Mouse (Mus musculus) embryonic facial prominence, embryonic 11.5 days (tissue): ENCODE results near the gene Ankrd6. TPM values are rescaled to one million over a fixed set of nuclear protein-coding genes. Genes with fewer than 3 reads are reported as not detected.

Experiments used
- ATAC-seq: fragments of 200-750 bp; cut with Nextera tagmentation; replicated peaks from 2 replicates; pipeline ENCODE4 v1.8.0; 2017; ENCODE audit warnings: low read depth; ENCODE audit not compliant: insufficient number of reproducible peaks, low FRiP score, low TSS enrichment
- DNase-seq: peaks from one replicate; pipeline ENCODE4 v3.0.0-alpha.2; 2015; ENCODE audit warnings: low spot score
- H3K27ac ChIP-seq: fragments of 300-500 bp; sonication (generic); replicated peaks from 2 replicates; pipeline ENCODE4 v1.5.1; 2014; ENCODE audit warnings: mild to moderate bottlenecking, low read depth, low read length, control low read depth
- H3K27me3 ChIP-seq: fragments of 300-500 bp; sonication (generic); 2 replicates; pipeline ENCODE4 v1.6.1; 2014; ENCODE audit warnings: mild to moderate bottlenecking, low read length, moderate library complexity, mixed read lengths; ENCODE audit not compliant: control insufficient read depth, insufficient read depth
- H3K36me3 ChIP-seq: fragments of 300-500 bp; sonication (generic); replicated peaks from 2 replicates; pipeline ENCODE4 v1.6.1; 2014; ENCODE audit warnings: low read depth, mild to moderate bottlenecking, low read length, moderate library complexity, mixed read lengths; ENCODE audit not compliant: control insufficient read depth, insufficient read depth
- H3K4me1 ChIP-seq: fragments of 300-500 bp; sonication (generic); 2 replicates; pipeline ENCODE4 v1.6.1; 2014; ENCODE audit warnings: low read length, mixed read lengths; ENCODE audit not compliant: control insufficient read depth, insufficient read depth
- H3K4me2 ChIP-seq: fragments of 300-500 bp; sonication (generic); 2 replicates; pipeline ENCODE4 v1.6.1; 2014; ENCODE audit warnings: low read depth, mild to moderate bottlenecking, control low read depth, low read length, moderate library complexity
- H3K4me3 ChIP-seq: fragments of 300-500 bp; sonication (generic); 2 replicates; pipeline ENCODE4 v1.5.1; 2014; ENCODE audit warnings: low read depth, low read length, control low read depth
- H3K9ac ChIP-seq: fragments of 300-500 bp; sonication (generic); replicated peaks from 2 replicates; pipeline ENCODE4 v1.6.1; 2014; ENCODE audit warnings: mild to moderate bottlenecking, control low read depth, low read length
- H3K9me3 ChIP-seq: fragments of 300-500 bp; sonication (generic); replicated peaks from 2 replicates; pipeline ENCODE4 v1.6.1; 2016; ENCODE audit warnings: mild to moderate bottlenecking, low read length, inconsistent platforms, mixed read lengths; ENCODE audit not compliant: control insufficient read depth
- WGBS: fragments of 180-500 bp; shearing (Covaris S2); extraction: QIAGEN DNeasy Blood & Tissue Kit; methylation state at CpG from one replicate; pipeline ENCODE4 v1.1.7; 2014; 5-methylcytosine and 5-hydroxymethylcytosine counted together
- polyA plus RNA-seq: library from polyadenylated mRNA; unstranded; fragments of >200 nt; fragmentation: Nextera tagmentation; extraction: Ambion mirVana; gene quantifications from 2 replicates; pipeline ENCODE4 v1.2.1, GENCODE M21; 2014

The Ankrd6 gene
- polyA plus RNA-seq, 1 experiment from 2014 or later: 11.3 TPM

DNA sequence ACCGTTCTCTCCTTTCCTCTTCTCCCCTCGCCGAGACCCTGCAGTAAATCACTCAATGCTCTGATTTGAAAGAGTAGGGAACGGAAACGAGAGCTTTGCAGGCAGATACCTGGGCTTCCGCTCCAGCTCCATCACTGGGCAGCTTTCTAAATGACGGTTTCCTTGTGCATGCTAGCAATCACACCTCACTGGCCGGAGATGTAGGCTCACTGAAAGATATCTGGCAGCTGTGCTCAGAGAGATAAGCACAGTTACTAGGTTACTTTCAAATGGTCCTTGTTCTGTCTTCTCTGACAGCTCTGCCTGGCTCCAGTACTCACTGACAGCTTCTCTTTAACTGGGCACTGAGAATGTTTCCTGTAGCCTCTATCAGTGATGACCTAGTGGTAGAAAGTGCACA is 81.8 kb downstream of the Ankrd6 start:
- 75% methylated on average over 8 of the region's 8 CpGs for WGBS
- no peak for DNase-seq
- no peaks in the 10 kb centered on the region for H3K9me3 ChIP-seq
- H3K4me2 ChIP-seq: no peak overlapping the region
- no peaks in the 10 kb centered on the region for H3K4me1 ChIP-seq
- no peak overlapping the region for H3K4me3 ChIP-seq
- no peaks in the 10 kb centered on the region for H3K27me3 ChIP-seq
- H3K27ac ChIP-seq: no peak overlapping the region
- no peak overlapping the region for H3K9ac ChIP-seq
- H3K36me3 ChIP-seq: no peaks in the 10 kb centered on the region
- no peak for ATAC-seq

DNA sequence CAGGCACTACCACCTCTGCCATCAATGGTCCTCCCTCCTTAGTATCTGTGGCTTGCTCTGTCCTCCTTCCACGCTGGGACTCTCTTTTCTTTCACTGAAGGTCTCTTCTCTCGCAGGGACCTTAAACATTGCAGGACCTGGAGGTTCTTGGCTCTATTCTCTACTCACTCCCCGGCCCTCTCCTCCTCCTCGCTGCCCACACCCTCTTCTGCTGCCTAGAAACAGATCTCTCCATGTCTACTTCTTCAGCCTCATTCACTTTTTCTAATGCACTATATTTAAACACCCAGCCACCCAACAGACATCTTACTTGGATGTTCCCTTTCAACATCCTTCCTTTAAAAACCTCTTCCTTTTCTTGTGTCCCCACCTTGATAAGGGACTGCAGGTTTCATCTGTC is 82.2 kb downstream of the Ankrd6 start:
- ATAC-seq: no peak

DNA sequence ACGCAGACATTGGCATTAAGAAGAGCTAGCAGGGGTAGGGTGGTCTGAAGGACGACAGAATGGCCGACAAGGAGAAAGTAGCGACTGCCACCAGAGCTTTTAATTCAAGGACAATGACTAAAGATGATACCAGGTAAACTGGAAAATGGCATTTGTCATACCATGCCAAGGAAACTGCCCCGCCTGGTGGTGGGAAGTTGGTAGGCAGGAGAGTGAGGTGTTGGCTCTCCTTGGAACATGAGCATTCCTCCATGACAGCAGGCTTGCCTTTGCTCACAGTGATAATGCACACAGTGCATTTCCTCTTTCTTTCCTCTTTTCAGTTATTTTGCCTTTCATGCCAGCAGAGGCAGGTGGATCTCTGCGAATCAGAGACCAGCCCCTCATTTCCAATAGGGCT is 83.2 kb downstream of the Ankrd6 start:
- Histone ChIP-seq H3K9ac (no peak overlapping the region), H3K4me2 (no peak overlapping the region), H3K27ac (no peak overlapping the region), H3K9me3 (no peaks in the 10 kb centered on the region), H3K27me3 (no peaks in the 10 kb centered on the region), H3K4me1 (peaks cover 6% of the 10 kb centered on the region; the same call in 1 of the 2 replicates), H3K4me3 (no peak overlapping the region), H3K36me3 (no peaks in the 10 kb centered on the region)
- 84% methylated on average over 6 of the region's 6 CpGs for WGBS
- ATAC-seq (no peak), DNase-seq (no peak)

More for the DNA sequence above, 82.2 kb downstream of the Ankrd6 start:
- Histone ChIP-seq H3K9me3 (no peaks in the 10 kb centered on the region), H3K4me1 (peaks cover 3% of the 10 kb centered on the region; the same call in 1 of the 2 replicates), H3K36me3 (no peaks in the 10 kb centered on the region), H3K9ac (no peak overlapping the region), H3K27me3 (no peaks in the 10 kb centered on the region), H3K4me3 (no peak overlapping the region), H3K27ac (no peak overlapping the region), H3K4me2 (no peak overlapping the region)
- DNase-seq: no peak
- WGBS: 89% methylated on average over 4 of the region's 4 CpGs

DNA sequence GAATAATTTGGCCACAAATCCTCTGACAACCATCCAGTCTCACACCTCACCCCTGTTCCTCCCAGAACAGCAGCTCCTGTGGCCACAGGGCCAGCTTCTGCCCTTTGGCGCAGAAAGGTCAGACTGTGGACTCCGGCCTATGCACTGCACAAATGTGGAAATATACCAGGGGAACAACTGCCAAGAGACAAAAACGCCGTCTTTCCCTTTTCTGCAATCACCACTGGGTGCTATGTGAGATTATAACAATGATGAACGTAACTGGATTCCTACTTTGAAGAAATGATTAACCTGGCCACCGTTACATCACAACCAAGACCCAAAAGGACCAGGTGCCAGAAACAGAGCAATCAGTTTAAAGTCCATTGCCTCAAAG is 85.8 kb downstream of the Ankrd6 start:
- Histone ChIP-seq H3K27ac (no peak overlapping the region), H3K9ac (no peak overlapping the region), H3K27me3 (no peaks in the 10 kb centered on the region), H3K4me3 (no peak overlapping the region), H3K36me3 (no peaks in the 10 kb centered on the region), H3K4me2 (no peak overlapping the region), H3K9me3 (no peaks in the 10 kb centered on the region), H3K4me1 (peaks cover 6% of the 10 kb centered on the region; the same call in 1 of the 2 replicates)
- WGBS: 84% methylated on average over 6 of the region's 6 CpGs
- no peak for ATAC-seq
- no peak for DNase-seq

DNA sequence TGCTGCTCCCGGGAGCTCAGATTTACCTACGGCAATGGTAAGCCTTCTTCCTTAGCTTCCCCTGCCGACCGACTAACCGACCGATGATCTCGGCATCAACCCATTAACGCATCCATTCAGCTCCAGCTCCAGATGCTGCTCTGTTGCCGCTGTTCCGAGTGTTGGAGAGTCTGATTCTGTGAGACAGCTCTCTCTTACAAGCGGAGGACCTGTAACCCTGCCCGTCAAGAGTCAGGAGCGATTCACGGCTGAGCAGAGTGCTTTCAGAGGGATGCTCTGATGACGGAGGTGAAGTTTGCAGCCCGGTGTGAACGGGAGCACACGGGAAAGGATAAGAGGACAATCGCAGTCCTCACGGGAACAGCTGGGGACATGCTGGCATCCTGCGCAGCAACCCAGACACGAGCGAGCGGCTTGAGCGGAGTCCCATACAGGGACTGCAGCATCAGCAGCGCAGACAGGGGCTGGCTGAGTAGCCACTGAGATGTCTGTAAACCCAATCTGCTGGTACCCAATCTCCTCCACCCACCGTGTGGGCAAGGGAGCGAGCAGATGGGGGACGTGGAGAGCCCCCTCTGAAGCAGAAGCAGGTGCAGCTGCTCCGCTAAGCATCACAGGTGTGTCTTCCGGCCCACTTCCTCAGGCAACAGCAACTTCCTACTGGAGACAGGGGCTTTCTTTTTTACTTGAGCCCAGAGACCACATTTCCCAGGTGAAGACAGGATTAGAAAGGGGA is 86.3 kb downstream of the Ankrd6 start:
- Histone ChIP-seq H3K4me2 (peak overlapping the region; percentile 10), H3K4me1 (peaks cover 6% of the 10 kb centered on the region; the same call in 1 of the 2 replicates), H3K9ac (no peak overlapping the region; the same call in 1 of the 2 replicates), H3K27ac (no peak overlapping the region), H3K27me3 (no peaks in the 10 kb centered on the region), H3K36me3 (no peaks in the 10 kb centered on the region), H3K4me3 (no peak overlapping the region), H3K9me3 (no peaks in the 10 kb centered on the region)
- 48% methylated on average over 31 of the region's 31 CpGs for WGBS
- ATAC-seq (no peak), DNase-seq (no peak)

DNA sequence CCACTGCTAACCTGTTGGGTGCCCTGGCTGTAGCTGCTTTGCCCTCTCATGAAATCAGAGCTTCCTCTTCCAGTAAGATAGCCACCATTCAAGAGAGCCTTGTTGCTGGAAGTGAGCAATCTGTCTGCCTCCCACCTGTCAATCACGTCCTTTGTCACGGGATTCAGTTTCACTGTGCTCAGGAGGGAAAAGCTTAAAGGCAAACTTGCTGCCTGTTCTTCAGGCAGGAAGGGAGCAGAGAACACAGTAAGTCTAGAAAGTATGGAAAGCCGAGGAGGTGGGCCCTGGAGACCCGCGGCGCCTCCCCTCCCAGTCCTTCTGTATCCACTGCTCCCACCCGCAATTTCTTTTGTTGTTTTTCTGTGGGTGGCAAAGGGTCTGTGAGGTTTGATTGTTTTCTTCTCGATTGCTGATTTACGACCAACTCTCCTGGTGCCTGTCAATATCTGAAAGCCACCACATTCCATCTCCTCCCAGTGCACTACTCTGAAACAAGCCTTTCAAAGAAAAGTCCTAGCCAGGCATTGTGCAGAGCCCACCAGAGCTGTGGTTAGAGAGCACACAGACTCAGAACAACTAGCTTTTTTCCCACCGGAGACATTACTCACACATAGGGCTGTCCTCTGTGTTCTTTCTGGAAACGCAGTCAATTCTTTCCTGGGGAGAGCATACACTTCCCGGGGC is 87.1 kb downstream of the Ankrd6 start:
- WGBS: 21% methylated on average over 12 of the region's 12 CpGs
- Histone ChIP-seq H3K36me3 (no peaks in the 10 kb centered on the region), H3K4me1 (peaks cover 6% of the 10 kb centered on the region; the same call in 1 of the 2 replicates), H3K4me3 (no peak overlapping the region), H3K9me3 (no peaks in the 10 kb centered on the region), H3K27me3 (no peaks in the 10 kb centered on the region), H3K9ac (peak overlapping the region; percentile 14; the same call in 1 of the 2 replicates), H3K27ac (no peak overlapping the region), H3K4me2 (peak overlapping the region; percentile 10)
- 0 out of 2 replicates have a peak, but pooled peaks have one; percentile 4 for ATAC-seq
- DNase-seq: peak; percentile 60

DNA sequence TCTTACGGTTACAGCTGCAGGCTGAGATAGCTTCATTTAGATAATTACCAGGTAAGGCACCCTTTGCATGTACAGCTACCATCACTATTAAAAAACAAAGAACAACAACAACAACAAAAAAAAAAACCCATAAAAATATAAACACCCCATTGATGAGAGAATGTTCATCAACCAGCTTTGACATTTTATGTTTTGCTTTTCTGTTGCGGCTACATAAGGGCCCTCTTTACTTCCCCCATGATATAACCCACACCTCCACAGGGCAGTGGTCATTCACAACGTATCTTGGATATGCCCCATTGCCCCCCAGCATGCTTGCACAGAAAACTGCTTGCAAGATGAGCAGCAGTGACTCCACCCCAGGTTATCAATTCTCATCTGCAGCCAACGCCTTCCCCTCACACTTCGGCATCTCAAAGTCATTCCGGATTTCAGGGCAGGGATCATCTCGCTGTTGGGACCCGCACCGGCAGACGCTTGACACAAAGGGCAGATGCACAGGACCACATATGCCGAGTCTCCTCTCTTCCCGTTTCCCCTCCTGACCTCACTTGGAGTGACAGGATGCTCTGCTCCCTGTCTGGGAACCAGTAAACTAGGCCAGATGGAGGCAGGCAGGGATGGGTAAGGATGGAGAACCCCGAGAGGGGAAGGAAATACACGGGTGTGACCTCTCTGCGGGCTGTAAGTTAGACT is 87.7 kb downstream of the Ankrd6 start:
- Histone ChIP-seq H3K9me3 (no peaks in the 10 kb centered on the region), H3K27ac (no peak overlapping the region), H3K9ac (no peak overlapping the region), H3K27me3 (no peaks in the 10 kb centered on the region), H3K4me3 (no peak overlapping the region), H3K4me2 (peak overlapping the region; percentile 5; the same call in 1 of the 2 replicates), H3K4me1 (peaks cover 6% of the 10 kb centered on the region; the same call in 1 of the 2 replicates), H3K36me3 (no peaks in the 10 kb centered on the region)
- ATAC-seq: 0 out of 2 replicates have a peak, but pooled peaks have one; percentile 10
- DNase-seq: no peak
- 35% methylated on average over 15 of the region's 15 CpGs for WGBS
